Mouse (Mus musculus): ENCODE measurements around the gene Kdm2b. TPM values are rescaled to one million over a fixed set of nuclear protein-coding genes. Genes with fewer than 3 reads are reported as not detected.

The Kdm2b gene
- total RNA-seq, 2 experiments from 2014 or later: 10.0 to 11.2 TPM

- intact Hi-C loops (cut with DNase I): no loop called here
- DNase-seq: no peak
Measured at GRCm38 (mm10) chr5:122937958-122938540, 51.6 kb downstream of the Kdm2b start.

- intact Hi-C loops (cut with DNase I): no loop called here
- DNase-seq: no peak
Measured at GRCm38 (mm10) chr5:122937031-122937430, 52.6 kb downstream of the Kdm2b start.

GRCm38 (mm10) chr5:122935810-122936209, 53.8 kb downstream of the Kdm2b start:
- no peak for DNase-seq
- intact Hi-C loops (cut with DNase I): no loop called here

- intact Hi-C loops (cut with DNase I): no loop called here
- DNase-seq: no peak
Measured at GRCm38 (mm10) chr5:122930991-122931390, 58.6 kb downstream of the Kdm2b start.

- DNase-seq: no peak
- intact Hi-C loops (cut with DNase I): loop anchor here (5.0 kb wide), 1 partner anchor 119 kb away; the partner anchor contains the start of gene Morn3
Measured at GRCm38 (mm10) chr5:122928293-122928692, 61.3 kb downstream of the Kdm2b start.

GRCm38 (mm10) chr5:122927703-122928102, 61.9 kb downstream of the Kdm2b start:
- DNase-seq: no peak
- intact Hi-C loops (cut with DNase I): loop anchor here (5.0 kb wide), 1 partner anchor 120 kb away; the partner anchor contains the start of gene Morn3

- intact Hi-C loops (cut with DNase I): loop anchor here (5.0 kb wide), 1 partner anchor 120 kb away; the partner anchor contains the start of gene Morn3
- DNase-seq: no peak
Measured at GRCm38 (mm10) chr5:122927092-122927491, 62.5 kb downstream of the Kdm2b start.

- intact Hi-C loops (cut with DNase I): loop anchor here (5.0 kb wide), 1 partner anchor 121 kb away; the partner anchor contains the start of gene Morn3
- DNase-seq: no peak
Measured at GRCm38 (mm10) chr5:122926341-122926740, 63.3 kb downstream of the Kdm2b start.

- DNase-seq: peak; percentile 43 to 60
- intact Hi-C loops (cut with DNase I): loop anchor here (5.0 kb wide), 1 partner anchor 122 kb away; the partner anchor contains the start of gene Morn3
Measured at GRCm38 (mm10) chr5:122925534-122925958, 64.1 kb downstream of the Kdm2b start.

GRCm38 (mm10) chr5:122923871-122924465, 65.7 kb downstream of the Kdm2b start:
- no peak for DNase-seq

GRCm38 (mm10) chr5:122921941-122922340, 67.7 kb downstream of the Kdm2b start:
- DNase-seq: no peak
- intact Hi-C loops (cut with DNase I): no loop called here

More at GRCm38 (mm10) chr5:122923871-122924465, 65.7 kb downstream of the Kdm2b start:
- intact Hi-C loops (cut with DNase I): no loop called here

- no peak for DNase-seq
- intact Hi-C loops (cut with DNase I): no loop called here
Measured at GRCm38 (mm10) chr5:122920557-122920956, 69.1 kb downstream of the Kdm2b start.

GRCm38 (mm10) chr5:122917982-122918711, 71.5 kb downstream of the Kdm2b start:
- DNase-seq: no peak

GRCm38 (mm10) chr5:122916147-122916546, 73.5 kb downstream of the Kdm2b start:
- intact Hi-C loops (cut with DNase I): no loop called here
- no peak for DNase-seq

More at GRCm38 (mm10) chr5:122917982-122918711, 71.5 kb downstream of the Kdm2b start:
- intact Hi-C loops (cut with DNase I): no loop called here

GRCm38 (mm10) chr5:122912863-122913262, 76.8 kb downstream of the Kdm2b start:
- intact Hi-C loops (cut with DNase I): no loop called here
- no peak for DNase-seq

- DNase-seq: no peak
- intact Hi-C loops (cut with DNase I): no loop called here
Measured at GRCm38 (mm10) chr5:122909481-122909880, 80.1 kb downstream of the Kdm2b start.

- no peak for DNase-seq
- intact Hi-C loops (cut with DNase I): no loop called here
Measured at GRCm38 (mm10) chr5:122908001-122908400, 81.6 kb downstream of the Kdm2b start.

- no peak for DNase-seq
- intact Hi-C loops (cut with DNase I): no loop called here
Measured at GRCm38 (mm10) chr5:122907182-122907581, 82.4 kb downstream of the Kdm2b start.

GRCm38 (mm10) chr5:122903165-122903564, 86.5 kb downstream of the Kdm2b start:
- DNase-seq: no peak
- intact Hi-C loops (cut with DNase I): no loop called here

GRCm38 (mm10) chr5:122902228-122902627, 87.4 kb downstream of the Kdm2b start:
- intact Hi-C loops (cut with DNase I): no loop called here

GRCm38 (mm10) chr5:122901666-122902065, 88.0 kb downstream of the Kdm2b start:
- intact Hi-C loops (cut with DNase I): no loop called here
- no peak for DNase-seq

More at GRCm38 (mm10) chr5:122902228-122902627, 87.4 kb downstream of the Kdm2b start:
- no peak for DNase-seq

Measured in gastrocnemius, postnatal 36 days (tissue).